Mouse (Mus musculus) limb, embryonic 13.5 days (tissue): ENCODE measurements around the gene Ninj2. TPM values are rescaled to one million over a fixed set of nuclear protein-coding genes. Genes with fewer than 3 reads are reported as not detected.

ENCODE experiments used
- ATAC-seq: fragments of 200-750 bp; cut with Nextera tagmentation; 2 replicates; pipeline ENCODE4 v1.8.0; 2017; ENCODE audit warnings: low read depth, moderate number of reproducible peaks, moderate TSS enrichment; ENCODE audit not compliant: low FRiP score
- H3K27ac ChIP-seq: fragments of 300-500 bp; sonication (generic); 2 replicates; pipeline ENCODE4 v1.5.1; 2015; ENCODE audit warnings: inconsistent platforms, mild to moderate bottlenecking, moderate library complexity
- H3K27me3 ChIP-seq: fragments of 300-500 bp; sonication (generic); 2 replicates; pipeline ENCODE4 v1.6.1; 2015; ENCODE audit warnings: mild to moderate bottlenecking, inconsistent platforms
- H3K36me3 ChIP-seq: fragments of 300-500 bp; sonication (generic); 2 replicates; pipeline ENCODE4 v1.6.1; 2015; ENCODE audit warnings: inconsistent platforms, mild to moderate bottlenecking, moderate library complexity
- H3K4me1 ChIP-seq: fragments of 300-500 bp; sonication (generic); 2 replicates; pipeline ENCODE4 v1.6.1; 2015; ENCODE audit warnings: inconsistent platforms
- H3K4me2 ChIP-seq: fragments of 300-500 bp; sonication (generic); replicated peaks from 2 replicates; pipeline ENCODE4 v1.6.1; 2015; ENCODE audit warnings: inconsistent platforms, mild to moderate bottlenecking, moderate library complexity
- H3K4me3 ChIP-seq: fragments of 300-500 bp; sonication (generic); 2 replicates; pipeline ENCODE4 v1.5.1; 2015; ENCODE audit warnings: moderate library complexity, mild to moderate bottlenecking, inconsistent platforms
- H3K9ac ChIP-seq: fragments of 300-500 bp; sonication (generic); 2 replicates; pipeline ENCODE4 v1.6.1; 2015; ENCODE audit warnings: mild to moderate bottlenecking, inconsistent platforms
- H3K9me3 ChIP-seq: fragments of 300-500 bp; sonication (generic); 2 replicates; pipeline ENCODE4 v1.6.1; 2016; ENCODE audit warnings: inconsistent platforms
- WGBS: fragments of 180-500 bp; shearing (Covaris S2); methylation state at CpG from one replicate; pipeline ENCODE4 v1.1.7; 2015; 5-methylcytosine and 5-hydroxymethylcytosine counted together
- polyA plus RNA-seq: library from polyadenylated mRNA; unstranded; fragments of >200 nt; fragmentation: Nextera tagmentation; extraction: Ambion mirVana; gene quantifications from 2 replicates; pipeline ENCODE4 v1.2.1, GENCODE M21; 2015

Ninj2 gene
- polyA plus RNA-seq, 1 experiment from 2014 or later = 0.98 TPM

GRCm38 (mm10) chr6:120229806-120230205 lies 136.7 kb downstream of the Ninj2 start:
- no peaks in the 10 kb centered on the region for H3K27me3 ChIP-seq
- no peak for ATAC-seq
- H3K4me2 ChIP-seq = no peak overlapping the region
- no peak overlapping the region for H3K9ac ChIP-seq
- H3K27ac ChIP-seq = no peak overlapping the region
- H3K36me3 ChIP-seq = no peaks in the 10 kb centered on the region
- 76% methylated on average over 7 of the region's 7 CpGs for WGBS
- H3K9me3 ChIP-seq = no peaks in the 10 kb centered on the region
- H3K4me1 ChIP-seq = peaks cover 2% of the 10 kb centered on the region; the same call in 1 of the 2 replicates
- H3K4me3 ChIP-seq = no peak overlapping the region

DNA sequence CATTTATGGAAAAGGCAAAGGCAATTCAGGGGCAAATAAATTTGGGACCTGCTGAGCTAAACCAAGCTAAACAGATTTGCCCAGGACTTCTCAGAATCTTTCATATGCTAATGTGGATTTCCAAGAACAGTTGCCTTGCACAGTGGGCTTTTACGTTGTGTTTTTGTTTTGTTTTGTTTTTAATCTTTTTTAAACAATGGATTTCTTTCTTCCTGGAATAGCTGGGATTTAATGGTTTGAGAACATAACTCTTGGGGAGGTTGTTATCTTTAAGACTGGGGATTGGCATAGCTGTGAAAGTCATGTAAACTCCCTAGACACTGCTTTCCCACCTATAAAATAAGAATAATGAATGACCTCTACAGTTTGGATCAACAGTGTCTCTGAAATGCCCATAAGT lies 137.3 kb downstream of the Ninj2 start:
- H3K27ac ChIP-seq = no peak overlapping the region
- no peak overlapping the region for H3K4me2 ChIP-seq
- no peak for ATAC-seq
- peaks cover 2% of the 10 kb centered on the region; the same call in 1 of the 2 replicates for H3K4me1 ChIP-seq
- WGBS = 66% methylated on average over 1 of the region's 1 CpGs
- H3K36me3 ChIP-seq = no peaks in the 10 kb centered on the region
- no peak overlapping the region for H3K9ac ChIP-seq
- no peaks in the 10 kb centered on the region for H3K27me3 ChIP-seq
- H3K9me3 ChIP-seq = no peaks in the 10 kb centered on the region
- no peak overlapping the region for H3K4me3 ChIP-seq

DNA sequence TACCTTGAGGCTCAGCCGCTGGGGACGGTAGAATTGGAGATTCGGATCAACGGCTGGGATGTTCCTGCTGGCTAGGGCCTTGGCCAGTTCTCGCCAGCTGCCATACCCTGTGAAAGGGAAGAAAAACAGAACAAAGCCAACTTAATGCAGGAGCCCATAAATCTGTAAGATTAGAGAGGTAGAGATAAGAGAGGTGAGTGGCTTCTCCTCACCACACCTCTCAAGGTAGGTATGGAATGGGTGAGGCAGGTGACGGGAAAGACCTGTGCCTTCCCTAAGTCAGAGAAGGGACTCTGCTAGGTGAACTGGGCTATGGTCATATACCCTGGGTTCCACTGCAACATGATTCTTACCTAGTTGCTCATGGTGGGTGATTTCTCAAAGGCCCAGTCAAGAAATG lies 139.7 kb downstream of the Ninj2 start:
- WGBS = 84% methylated on average over 6 of the region's 6 CpGs
- ATAC-seq = no peak

GRCm38 (mm10) chr6:120235874-120236273 lies 142.7 kb downstream of the Ninj2 start:
- Histone ChIP-seq H3K27me3 (no peaks in the 10 kb centered on the region), H3K4me2 (no peak overlapping the region), H3K36me3 (no peaks in the 10 kb centered on the region), H3K9me3 (no peaks in the 10 kb centered on the region), H3K27ac (no peak overlapping the region), H3K9ac (no peak overlapping the region), H3K4me3 (no peak overlapping the region), H3K4me1 (no peaks in the 10 kb centered on the region)
- WGBS = 47% methylated on average over 7 of the region's 7 CpGs
- ATAC-seq = no peak

More for the DNA sequence above, 139.7 kb downstream of the Ninj2 start:
- Histone ChIP-seq H3K36me3 (no peaks in the 10 kb centered on the region), H3K4me2 (no peak overlapping the region), H3K27me3 (no peaks in the 10 kb centered on the region), H3K9me3 (no peaks in the 10 kb centered on the region), H3K4me1 (no peaks in the 10 kb centered on the region), H3K9ac (no peak overlapping the region), H3K27ac (no peak overlapping the region), H3K4me3 (no peak overlapping the region)

DNA sequence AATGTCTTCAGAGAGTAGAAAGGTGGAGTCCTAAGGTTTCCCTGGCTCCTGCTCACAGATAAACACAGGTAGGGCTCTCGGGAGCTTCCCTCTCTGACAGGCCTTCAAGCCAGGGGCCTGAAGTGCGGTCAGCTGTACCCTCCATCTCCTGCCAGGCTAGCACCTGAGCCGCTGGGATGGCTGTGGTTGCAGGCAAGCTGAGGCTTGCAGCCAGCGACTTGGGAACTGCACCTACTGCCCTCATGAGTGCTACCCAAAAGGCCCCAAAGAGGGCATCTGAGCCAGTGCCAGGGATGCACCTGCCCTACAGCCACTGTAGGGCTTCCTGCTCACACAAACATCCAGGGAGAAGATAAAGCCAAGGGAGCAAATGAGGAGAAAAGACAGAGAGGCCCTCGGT lies 147.3 kb downstream of the Ninj2 start:
- H3K4me1 ChIP-seq = no peaks in the 10 kb centered on the region
- WGBS = 75% methylated on average over 5 of the region's 5 CpGs
- H3K9me3 ChIP-seq = no peaks in the 10 kb centered on the region
- H3K36me3 ChIP-seq = no peaks in the 10 kb centered on the region
- no peak for ATAC-seq
- H3K4me2 ChIP-seq = no peak overlapping the region
- no peak overlapping the region for H3K9ac ChIP-seq
- no peaks in the 10 kb centered on the region for H3K27me3 ChIP-seq
- H3K27ac ChIP-seq = no peak overlapping the region
- no peak overlapping the region for H3K4me3 ChIP-seq

DNA sequence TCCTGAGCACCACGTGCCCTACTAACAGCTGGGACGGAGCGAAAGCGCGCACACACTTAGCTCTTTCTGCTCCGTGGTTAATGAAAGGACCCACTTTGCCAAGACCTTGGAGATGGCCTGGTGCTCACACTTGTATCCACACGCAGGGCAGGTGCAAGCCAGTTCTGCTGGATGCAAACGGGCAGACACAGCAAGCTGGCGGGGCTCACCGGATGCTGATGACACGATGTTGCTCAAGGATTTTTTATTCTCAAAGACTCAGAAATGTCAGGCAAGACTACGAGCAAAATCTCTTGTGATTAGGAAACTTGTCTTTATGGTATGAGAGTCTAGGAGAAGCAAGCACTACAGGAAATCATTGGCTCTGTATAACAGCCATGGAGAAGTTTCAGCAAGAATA lies 148.3 kb downstream of the Ninj2 start:
- ATAC-seq = no peak
- no peak overlapping the region for H3K9ac ChIP-seq
- H3K36me3 ChIP-seq = no peaks in the 10 kb centered on the region
- H3K9me3 ChIP-seq = no peaks in the 10 kb centered on the region
- no peaks in the 10 kb centered on the region for H3K4me1 ChIP-seq
- no peak overlapping the region for H3K27ac ChIP-seq
- WGBS = 88% methylated on average over 12 of the region's 12 CpGs
- no peak overlapping the region for H3K4me2 ChIP-seq
- no peak overlapping the region for H3K4me3 ChIP-seq
- no peaks in the 10 kb centered on the region for H3K27me3 ChIP-seq

DNA sequence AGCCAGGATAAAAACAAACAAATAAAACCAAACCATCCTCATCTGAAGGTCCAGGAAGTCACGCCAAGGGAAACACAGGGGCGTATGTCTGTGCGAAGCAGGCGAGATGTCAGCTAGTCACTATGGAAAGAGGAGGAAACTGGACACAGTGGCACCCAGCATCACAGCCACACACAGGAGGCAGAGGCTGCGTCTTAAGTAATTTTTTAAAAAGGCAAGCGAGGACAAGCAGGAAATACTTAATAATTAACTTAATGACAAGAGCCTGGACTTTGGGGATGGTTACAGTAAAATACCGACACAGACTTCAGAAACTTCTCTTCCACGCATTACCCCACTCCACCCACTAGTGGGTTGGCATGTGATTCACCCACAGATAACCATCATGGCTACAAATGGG lies 149.4 kb downstream of the Ninj2 start:
- H3K4me1 ChIP-seq = no peaks in the 10 kb centered on the region
- no peaks in the 10 kb centered on the region for H3K36me3 ChIP-seq
- H3K27ac ChIP-seq = no peak overlapping the region
- no peak for ATAC-seq
- no peak overlapping the region for H3K4me2 ChIP-seq
- no peak overlapping the region for H3K9ac ChIP-seq
- no peak overlapping the region for H3K4me3 ChIP-seq
- 74% methylated on average over 8 of the region's 8 CpGs for WGBS
- H3K27me3 ChIP-seq = no peaks in the 10 kb centered on the region
- no peaks in the 10 kb centered on the region for H3K9me3 ChIP-seq

DNA sequence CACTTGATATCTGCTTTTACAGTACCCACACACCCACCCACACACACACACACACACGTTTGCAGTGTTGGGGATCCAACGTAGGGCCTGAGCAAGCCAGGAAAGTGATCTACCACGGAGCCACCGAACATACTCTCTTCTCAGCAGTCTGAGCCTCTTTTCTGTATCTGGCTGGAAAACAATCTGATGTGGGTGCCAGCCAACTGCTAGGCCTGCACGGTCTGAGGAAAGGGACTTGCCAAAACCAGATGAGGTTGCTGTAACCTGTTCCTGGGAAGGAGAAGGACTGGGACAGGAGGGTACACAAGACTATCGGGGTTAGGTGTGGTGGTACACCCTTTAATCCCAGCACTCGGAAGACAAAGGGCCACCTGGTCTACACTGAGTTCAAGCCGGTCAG lies 150.1 kb downstream of the Ninj2 start:
- no peak overlapping the region for H3K27ac ChIP-seq
- no peak overlapping the region for H3K9ac ChIP-seq
- H3K4me1 ChIP-seq = no peaks in the 10 kb centered on the region
- 81% methylated on average over 8 of the region's 8 CpGs for WGBS
- no peaks in the 10 kb centered on the region for H3K27me3 ChIP-seq
- no peak overlapping the region for H3K4me2 ChIP-seq
- no peak overlapping the region for H3K4me3 ChIP-seq
- H3K9me3 ChIP-seq = no peaks in the 10 kb centered on the region
- H3K36me3 ChIP-seq = no peaks in the 10 kb centered on the region
- ATAC-seq = no peak

GRCm38 (mm10) chr6:120246676-120247075 lies 153.5 kb downstream of the Ninj2 start:
- H3K9ac ChIP-seq = no peak overlapping the region
- H3K27ac ChIP-seq = no peak overlapping the region
- H3K9me3 ChIP-seq = no peaks in the 10 kb centered on the region
- no peaks in the 10 kb centered on the region for H3K4me1 ChIP-seq
- H3K4me3 ChIP-seq = no peak overlapping the region
- no peaks in the 10 kb centered on the region for H3K36me3 ChIP-seq
- H3K4me2 ChIP-seq = no peak overlapping the region
- no peaks in the 10 kb centered on the region for H3K27me3 ChIP-seq
- WGBS = 79% methylated on average over 5 of the region's 5 CpGs
- no peak for ATAC-seq

DNA sequence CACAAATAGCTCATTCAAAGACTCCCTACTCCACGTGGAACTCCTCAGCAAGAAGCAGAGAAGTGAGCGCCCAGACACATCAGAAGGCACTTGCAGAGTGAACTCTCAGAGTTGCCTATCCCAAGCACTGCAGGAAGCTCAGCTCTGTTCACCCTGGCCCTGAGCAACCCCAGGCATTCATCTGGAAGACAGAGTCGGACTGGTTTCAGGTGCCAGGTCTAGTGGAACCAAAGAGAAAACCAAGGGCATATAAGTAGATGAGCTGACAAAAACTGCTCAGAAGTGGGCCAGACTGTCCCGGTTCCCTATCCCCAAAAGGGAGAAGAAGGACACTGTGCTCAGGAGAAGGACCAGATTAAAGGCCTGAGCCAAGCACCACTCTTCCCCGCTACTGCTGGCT lies 156.7 kb downstream of the Ninj2 start:
- 72% methylated on average over 5 of the region's 5 CpGs for WGBS
- no peaks in the 10 kb centered on the region for H3K9me3 ChIP-seq
- no peak for ATAC-seq
- H3K27me3 ChIP-seq = no peaks in the 10 kb centered on the region
- H3K4me1 ChIP-seq = peaks cover 3% of the 10 kb centered on the region
- H3K27ac ChIP-seq = no peak overlapping the region
- no peak overlapping the region for H3K4me2 ChIP-seq
- H3K9ac ChIP-seq = no peak overlapping the region
- H3K36me3 ChIP-seq = no peaks in the 10 kb centered on the region
- H3K4me3 ChIP-seq = no peak overlapping the region

Other genes with a start within 250 kb of the Ninj2 start
- 27.2 and 28.5 TPM in 2 replicates for gene Erc1, start 245.2 kb upstream of the Ninj2 start, polyA plus RNA-seq
- 25.5 and 28.5 TPM in 2 replicates for gene Rad52, start 190.7 kb upstream of the Ninj2 start, polyA plus RNA-seq
- gene Wnk1, start 54.7 kb upstream of the Ninj2 start, polyA plus RNA-seq = 68.9 and 70.5 TPM in 2 replicates
- gene D330020A13Rik, start 201.0 kb downstream of the Ninj2 start, polyA plus RNA-seq = 0.61 and 0.72 TPM in 2 replicates
- gene B4galnt3, start 201.2 kb downstream of the Ninj2 start, polyA plus RNA-seq = 0.75 and 0.80 TPM in 2 replicates